23 mouse cellular contexts compared by ENCODE assay signal in genomic region chr6:30171967-30172366, GRCm38 (mm10).
A peak's percentile ranks its signal among the peaks of the same experiment; 100 is the strongest.
DNase-seq lines count a peak whose midpoint lies in the region; ATAC-seq lines count a peak whose summit lies in the region.
"Had no signal": no experiment of that assay in that cellular context is flagged by ENCODE, and none has a peak within 500 bp of the region (broad histone marks: within the 10 kb centered on the region; RNA-seq: fewer than 3 reads in every experiment).

No protein-coding gene starts in this region.

- ATAC-seq in kidney, embryonic 15.5 days (replicated peaks; ENCODE audit: low FRiP score): no peak
- ATAC-seq in neural tube, embryonic 12.5 days (ENCODE audit: low FRiP score, low read depth): no peak
- ATAC-seq: intestine, postnatal 0 days; midbrain, embryonic 16.5 days; Patski had no signal

- H3K9ac ChIP-seq in kidney, embryonic 15.5 days: no peak overlapping the region
- H3K9ac ChIP-seq in neural tube, embryonic 12.5 days: 0 out of 2 replicates have a peak overlapping the region, but pooled peaks have one; percentile 45
- H3K9ac ChIP-seq: forebrain, postnatal 0 days; liver, embryonic 15.5 days had no signal

- no peaks in the 10 kb centered on the region for H3K9me3 ChIP-seq in kidney, embryonic 15.5 days (replicated peaks)
- H3K9me3 ChIP-seq in neural tube, embryonic 12.5 days: no peaks in the 10 kb centered on the region
- H3K9me3 ChIP-seq: liver, embryonic 15.5 days had no signal

- WGBS in kidney, embryonic 15.5 days: 22% methylated on average over 10 of the region's 10 CpGs
- whole genome bisulfite sequencing in neural tube, embryonic 12.5 days: 22% methylated on average over 10 of the region's 10 CpGs

- peaks cover 91% of the 10 kb centered on the region for H3K4me1 ChIP-seq in kidney, embryonic 15.5 days
- peaks cover 41% of the 10 kb centered on the region for H3K4me1 ChIP-seq in neural tube, embryonic 12.5 days

- peak overlapping the region; percentile 52; the same call in 1 of the 2 replicates for H3K4me3 ChIP-seq in kidney, embryonic 15.5 days (replicated peaks)
- H3K4me3 ChIP-seq in neural tube, embryonic 12.5 days: peak overlapping the region; percentile 19; the same call in 1 of the 2 replicates
- H3K4me3 ChIP-seq: erythroblast, embryonic 14.5 days; liver, embryonic 15.5 days had no signal

- H3K36me3 ChIP-seq in kidney, embryonic 15.5 days: no peaks in the 10 kb centered on the region
- no peaks in the 10 kb centered on the region for H3K36me3 ChIP-seq in neural tube, embryonic 12.5 days
- H3K36me3 ChIP-seq: liver, embryonic 15.5 days had no signal

- peaks cover 82% of the 10 kb centered on the region for H3K27me3 ChIP-seq in kidney, embryonic 15.5 days
- H3K27me3 ChIP-seq in neural tube, embryonic 12.5 days (replicated peaks): peaks cover 91% of the 10 kb centered on the region
- H3K27me3 ChIP-seq: Patski had no signal

- DNase-seq in embryo, embryonic 10.5 days (ENCODE audit: low spot score): peak; percentile 34
- no peak for DNase-seq in embryo, embryonic 9.5 days (ENCODE audit: extremely low spot score)
- no peak for DNase-seq in kidney, adult 8-10 months
- no peak for DNase-seq in neural tube, embryonic 10.5 days (ENCODE audit: extremely low spot score, low spot score)
- no peak for DNase-seq in frontal cortex, postnatal 10 days (ENCODE audit: low spot score in 2 of 2)
- no peak for DNase-seq in MN1 (ENCODE audit: low spot score)
- DNase-seq: adrenal gland, postnatal 36 days; cerebellum, postnatal 14 days; gastrocnemius, postnatal 14 days; heart, postnatal 36 days; layer of hippocampus, postnatal 36 days; left cerebral cortex, postnatal 4 days; lung, postnatal 4 days; right cerebral cortex, postnatal 14 days; thymus, postnatal 25 days had no signal

- H3K27ac ChIP-seq in kidney, embryonic 15.5 days: no peak overlapping the region
- no peak overlapping the region for H3K27ac ChIP-seq in neural tube, embryonic 12.5 days
- H3K27ac ChIP-seq: liver, embryonic 15.5 days had no signal

- H3K4me2 ChIP-seq in kidney, embryonic 15.5 days: peak overlapping the region; percentile 69; the same call in 1 of the 2 replicates
- peak overlapping the region; percentile 32 for H3K4me2 ChIP-seq in neural tube, embryonic 12.5 days (replicated peaks)
- H3K4me2 ChIP-seq: liver, embryonic 15.5 days had no signal
